Mouse (Mus musculus): Measurements from ENCODE around the gene Bpifb4. TPM values are rescaled to one million over a fixed set of nuclear protein-coding genes. Genes with fewer than 3 reads are reported as not detected.

The Bpifb4 gene
- total and polyA plus RNA-seq, 3 experiments = not detected

DNA sequence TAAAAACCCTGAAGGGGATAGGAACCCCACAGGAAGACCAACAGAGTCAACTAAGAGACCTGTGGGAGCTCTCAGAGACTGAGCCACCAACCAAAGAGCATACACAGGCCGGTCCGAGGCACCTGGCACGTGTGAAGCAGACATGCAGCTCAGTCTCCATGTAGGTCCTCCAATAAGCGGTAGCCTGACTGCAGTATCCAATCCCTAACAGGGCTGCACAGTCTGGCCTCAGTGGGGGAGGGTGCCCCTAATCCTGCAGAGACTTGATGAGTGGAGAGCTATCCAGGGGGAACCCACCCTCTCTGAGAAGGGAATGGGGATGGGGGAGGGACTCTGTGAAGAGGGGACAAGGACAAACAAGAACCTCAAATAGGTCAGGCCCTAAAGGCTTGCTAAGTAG is 67.7 kb downstream of the Bpifb4 start:
- in situ Hi-C loops (cut with MboI; ENCODE audit: low pct_ligation_motif_present, low pct_unique_long_range_greater_than_20kb, low sequenced_read_pairs) (no loop called here), dilution Hi-C loops (cut with MboI; ENCODE audit: extremely low pct_ligation_motif_present, extremely low pct_unique_long_range_greater_than_20kb, low sequenced_read_pairs) (no loop called here)
- TF ChIP-seq UBTF (IDR thresholded peaks at IDR 0.05; ENCODE audit: low read depth, low read length) = no peak
- TF ChIP-seq EP300 (IDR thresholded peaks at IDR 0.05; ENCODE audit: low read length) = no peak
- TF ChIP-seq CHD2 (IDR thresholded peaks at IDR 0.05; ENCODE audit: low read length) = no peak
- no peak for TF ChIP-seq MXI1 (IDR thresholded peaks at IDR 0.05; ENCODE audit: low read depth, low read length)
- TF ChIP-seq GABPA (IDR thresholded peaks at IDR 0.05; ENCODE audit: insufficient replicate concordance, low read depth, low read length) = no peak
- TF ChIP-seq RCOR1 (conservative IDR thresholded peaks at IDR 0.05; ENCODE audit: low read depth, low read length) = no peak
- TF ChIP-seq MAZ (IDR thresholded peaks at IDR 0.05; ENCODE audit: low read depth, low read length) = no peak
- TF ChIP-seq PAX5 (IDR thresholded peaks at IDR 0.05; ENCODE audit: low read length) = no peak
- TF ChIP-seq USF2 (conservative IDR thresholded peaks at IDR 0.05; ENCODE audit: low read depth, low read length) = no peak
- no peak for TF ChIP-seq POLR2AphosphoS2 (IDR thresholded peaks at IDR 0.05; ENCODE audit: low read depth, low read length)
- no peak for TF ChIP-seq ELF1 (IDR thresholded peaks at IDR 0.05; ENCODE audit: low read depth, low read length)
- no peak for TF ChIP-seq NRF1 (IDR thresholded peaks at IDR 0.05; ENCODE audit: low read depth, low read length)
- TF ChIP-seq TCF12 (IDR thresholded peaks at IDR 0.05; ENCODE audit: low read depth, low read length) = no peak
- TF ChIP-seq E2F4 (IDR thresholded peaks at IDR 0.05; ENCODE audit: insufficient replicate concordance, low read depth, low read length) = no peak
- H3K36me3 ChIP-seq (replicated peaks in 1 of 2; ENCODE audit: control insufficient read depth in 1 of 2, insufficient read depth in 1 of 2, low read length in 1 of 2) = no peaks in the 10 kb centered on the region
- H3K9ac ChIP-seq (ENCODE audit: insufficient read depth, low read depth) = no peak overlapping the region
- H3K27me3 ChIP-seq (replicated peaks) = peaks cover 95% of the 10 kb centered on the region
- H3K9me3 ChIP-seq (replicated peaks; ENCODE audit: low read length) = no peaks in the 10 kb centered on the region
- no peak overlapping the region for H3K4me3 ChIP-seq (replicated peaks in 1 of 3; ENCODE audit: low read depth in 2 of 3, low read length in 2 of 3, poor library complexity in 1 of 3)
- DNase-seq (ENCODE audit: extremely low read depth) = no peak
- H3K79me2 ChIP-seq (replicated peaks; ENCODE audit: control insufficient read depth, extremely low read depth, insufficient read depth, poor library complexity, severe bottlenecking) = no peaks in the 10 kb centered on the region
- no peak overlapping the region for H3K27ac ChIP-seq (ENCODE audit: insufficient read depth, low read depth)
- no peak overlapping the region for H3K4me2 ChIP-seq (ENCODE audit: insufficient read depth, low read depth, poor library complexity, severe bottlenecking)
- no peaks in the 10 kb centered on the region for H3K4me1 ChIP-seq (ENCODE audit: control insufficient read depth in 1 of 2, insufficient read depth in 2 of 2)

GRCm38 (mm10) chr2:154006331-154006730 is 68.3 kb downstream of the Bpifb4 start:
- Histone ChIP-seq H3K4me1 (ENCODE audit: control insufficient read depth in 1 of 2, insufficient read depth in 2 of 2) (no peaks in the 10 kb centered on the region), H3K36me3 (replicated peaks in 1 of 2; ENCODE audit: control insufficient read depth in 1 of 2, insufficient read depth in 1 of 2, low read length in 1 of 2) (no peaks in the 10 kb centered on the region), H3K9ac (ENCODE audit: insufficient read depth, low read depth) (no peak overlapping the region), H3K27me3 (replicated peaks) (peaks cover 94% of the 10 kb centered on the region), H3K9me3 (replicated peaks; ENCODE audit: low read length) (no peaks in the 10 kb centered on the region), H3K79me2 (replicated peaks; ENCODE audit: control insufficient read depth, extremely low read depth, insufficient read depth, poor library complexity, severe bottlenecking) (no peaks in the 10 kb centered on the region), H3K4me3 (replicated peaks in 1 of 3; ENCODE audit: low read depth in 2 of 3, low read length in 2 of 3, poor library complexity in 1 of 3) (no peak overlapping the region), H3K4me2 (ENCODE audit: insufficient read depth, low read depth, poor library complexity, severe bottlenecking) (no peak overlapping the region), H3K27ac (ENCODE audit: insufficient read depth, low read depth) (no peak overlapping the region)
- DNase-seq (ENCODE audit: extremely low read depth) = no peak
- peak in 1 of 2 experiments; percentile 46; a peak in 2 of 4 replicates for TF ChIP-seq CTCF (conservative IDR thresholded peaks at IDR 0.05 in 1 of 2, IDR thresholded peaks at IDR 0.05 in 1 of 2; ENCODE audit: low read depth in 2 of 2, low read length in 2 of 2)
- TF ChIP-seq ZKSCAN1 (IDR thresholded peaks at IDR 0.05; ENCODE audit: borderline replicate concordance, low read depth, low read length) = no peak
- in situ Hi-C loops (cut with MboI; ENCODE audit: low pct_ligation_motif_present, low pct_unique_long_range_greater_than_20kb, low sequenced_read_pairs) = no loop called here
- dilution Hi-C loops (cut with MboI; ENCODE audit: extremely low pct_ligation_motif_present, extremely low pct_unique_long_range_greater_than_20kb, low sequenced_read_pairs) = no loop called here
